Mouse (Mus musculus) c-Kit-positive CD71-positive TER-119-positive erythroid progenitor cells, embryonic 14.5 days (primary cell): ENCODE data around the gene Adamtsl2.

Source experiments
- DNase-seq: peaks from one replicate; pipeline ENCODE4 v3.0.0-alpha.2; 2013; ENCODE audit warnings: low spot score

The Adamtsl2 gene

GRCm38 (mm10) chr2:27075485-27075884 lies 3.7 kb upstream of the Adamtsl2 start:
- peak; percentile 6 for DNase-seq

DNA sequence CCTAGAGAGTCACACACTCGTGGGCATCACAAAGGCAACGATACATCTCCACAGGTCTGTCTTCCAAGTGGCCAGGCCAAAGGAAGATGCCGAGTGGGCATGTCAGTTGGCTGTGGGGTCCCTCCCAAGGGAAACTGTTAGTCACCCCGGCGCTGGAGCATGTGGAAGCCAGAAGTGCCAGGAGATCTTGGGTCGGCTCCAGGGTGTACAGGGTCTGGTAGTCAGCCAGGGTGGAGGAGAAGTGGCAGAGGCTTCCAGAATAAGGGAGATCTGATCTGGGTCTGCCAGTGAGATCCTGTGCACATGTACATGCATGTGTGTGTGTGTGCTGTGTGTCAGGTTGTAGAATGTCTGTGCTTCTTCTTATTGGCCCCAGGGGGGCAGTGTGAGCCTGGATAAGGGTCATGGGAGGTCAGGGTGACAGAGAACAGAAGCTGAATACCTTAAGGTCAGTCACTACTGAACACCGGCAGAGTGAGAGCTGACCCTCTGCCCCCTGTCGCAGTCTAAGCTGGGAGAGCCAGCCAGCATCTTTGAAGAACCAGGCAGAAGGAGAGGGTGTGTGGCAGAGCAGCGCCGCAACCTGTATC lies 1.4 kb upstream of the Adamtsl2 start:
- DNase-seq, result no peak

DNA sequence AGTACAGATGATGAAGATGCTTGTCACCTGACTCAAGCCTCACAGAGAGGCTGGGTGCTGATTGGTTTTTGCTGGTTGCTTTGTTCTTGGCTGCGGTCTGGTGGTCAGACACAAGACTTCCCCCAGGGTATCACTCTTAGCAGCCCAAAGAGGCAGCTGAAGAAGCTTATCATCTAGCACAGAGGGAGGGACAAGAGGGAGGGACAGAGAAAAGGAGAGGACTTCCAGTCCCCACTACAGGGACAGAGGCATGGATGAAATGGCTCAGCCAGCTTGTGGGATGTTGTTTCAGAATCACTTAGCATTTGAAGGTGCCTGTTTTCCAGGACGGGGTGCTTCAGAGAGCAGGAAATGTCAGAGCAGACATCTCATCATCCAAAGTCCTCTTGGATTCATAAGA lies 867 bp upstream of the Adamtsl2 start:
- DNase-seq, result no peak

DNA sequence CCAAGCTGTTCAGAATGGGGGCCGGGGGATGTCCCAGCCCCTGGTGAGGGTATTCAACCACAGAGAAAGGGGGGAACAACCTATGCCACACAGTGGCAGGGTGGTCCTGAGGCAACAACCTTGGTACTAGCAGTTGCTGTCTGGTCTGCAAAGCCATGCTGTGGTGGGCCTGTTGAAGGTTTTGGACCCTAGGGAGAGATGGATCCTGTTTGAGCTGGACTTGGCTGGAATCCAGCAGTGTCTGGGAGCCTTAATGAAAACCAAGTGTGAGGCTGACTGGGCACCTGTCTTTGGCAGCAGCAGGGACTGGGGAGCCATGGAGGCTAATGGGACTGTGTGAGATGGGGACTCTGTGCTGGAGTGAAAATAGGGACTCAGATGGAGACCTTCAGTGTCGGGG lies 470 bp downstream of the Adamtsl2 start:
- DNase-seq, result no peak

DNA sequence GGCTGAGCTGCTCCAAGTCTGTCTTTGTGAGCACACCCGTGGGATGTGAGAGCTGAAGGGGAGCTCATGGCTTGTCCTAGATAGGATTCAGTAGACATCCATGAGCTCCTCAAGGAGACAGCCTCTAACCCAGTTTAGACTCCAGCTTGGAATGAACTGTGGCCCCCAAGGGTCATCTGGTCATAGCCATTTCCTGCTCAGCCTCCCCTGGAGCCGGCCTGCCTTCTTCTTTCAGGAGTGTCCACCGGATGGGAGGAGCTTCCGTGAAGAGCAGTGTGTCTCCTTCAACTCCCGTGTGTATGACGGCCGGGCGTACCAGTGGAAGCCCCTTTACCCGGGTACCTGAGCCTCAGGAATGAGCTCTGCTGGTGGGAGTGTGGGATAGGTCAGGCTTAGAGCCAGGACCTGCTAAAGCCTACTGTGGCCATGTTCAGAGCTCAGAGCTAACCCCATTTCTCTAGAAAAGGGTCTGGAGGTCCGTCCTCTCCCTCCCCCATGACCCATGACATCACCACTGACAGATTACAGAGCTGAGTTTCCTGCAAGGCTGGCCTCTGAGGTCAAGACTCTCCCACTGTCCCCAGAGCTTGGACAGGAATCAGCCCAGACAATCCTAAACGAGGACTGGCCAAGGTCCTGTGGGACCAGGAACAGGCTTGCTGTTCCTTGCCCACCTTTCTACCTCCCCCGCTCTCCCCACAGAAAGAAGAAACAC lies 4.7 kb downstream of the Adamtsl2 start:
- DNase-seq, result no peak

DNA sequence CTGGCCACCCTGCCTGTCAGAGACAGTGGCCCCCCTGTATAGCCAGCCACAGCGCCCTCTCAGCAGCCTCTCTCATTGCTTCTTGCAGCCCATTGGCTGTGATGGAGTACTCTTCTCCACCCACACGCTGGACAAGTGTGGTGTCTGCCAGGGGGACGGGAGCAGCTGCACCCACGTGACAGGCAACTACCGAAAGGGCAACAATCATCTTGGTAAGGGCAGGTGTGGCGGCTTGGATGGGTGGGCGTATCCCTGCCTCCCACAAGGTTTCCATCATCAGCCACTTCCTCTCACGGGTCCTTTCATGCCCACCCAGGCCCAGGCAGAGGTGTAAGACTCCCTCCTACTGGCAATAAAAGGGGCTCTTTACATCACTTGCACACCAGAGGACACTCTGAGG lies 5.8 kb downstream of the Adamtsl2 start:
- no peak for DNase-seq

GRCm38 (mm10) chr2:27085801-27086200 lies 6.6 kb downstream of the Adamtsl2 start:
- DNase-seq, result no peak

- no peak for DNase-seq
Observed at GRCm38 (mm10) chr2:27086483-27087010, 7.4 kb downstream of the Adamtsl2 start.

DNA sequence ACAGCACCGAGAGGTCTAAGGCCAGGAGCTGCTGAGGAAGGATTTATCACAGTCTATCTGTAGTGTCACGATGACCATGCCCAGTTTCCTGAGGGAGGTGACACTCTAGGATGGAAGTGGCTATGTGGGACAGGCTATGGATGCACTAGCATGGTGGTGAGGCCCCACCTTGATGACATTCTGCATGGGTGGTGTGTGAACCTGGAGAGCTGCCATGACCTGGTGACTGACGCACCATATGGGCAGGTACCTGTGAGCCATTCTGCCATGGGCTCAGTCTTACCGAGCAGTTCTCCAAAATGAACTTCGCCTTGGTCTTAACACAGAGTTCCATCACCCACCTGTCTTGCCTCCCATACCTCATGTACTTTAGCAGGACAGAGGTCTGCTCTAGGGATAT lies 8.4 kb downstream of the Adamtsl2 start:
- DNase-seq, result no peak

DNA sequence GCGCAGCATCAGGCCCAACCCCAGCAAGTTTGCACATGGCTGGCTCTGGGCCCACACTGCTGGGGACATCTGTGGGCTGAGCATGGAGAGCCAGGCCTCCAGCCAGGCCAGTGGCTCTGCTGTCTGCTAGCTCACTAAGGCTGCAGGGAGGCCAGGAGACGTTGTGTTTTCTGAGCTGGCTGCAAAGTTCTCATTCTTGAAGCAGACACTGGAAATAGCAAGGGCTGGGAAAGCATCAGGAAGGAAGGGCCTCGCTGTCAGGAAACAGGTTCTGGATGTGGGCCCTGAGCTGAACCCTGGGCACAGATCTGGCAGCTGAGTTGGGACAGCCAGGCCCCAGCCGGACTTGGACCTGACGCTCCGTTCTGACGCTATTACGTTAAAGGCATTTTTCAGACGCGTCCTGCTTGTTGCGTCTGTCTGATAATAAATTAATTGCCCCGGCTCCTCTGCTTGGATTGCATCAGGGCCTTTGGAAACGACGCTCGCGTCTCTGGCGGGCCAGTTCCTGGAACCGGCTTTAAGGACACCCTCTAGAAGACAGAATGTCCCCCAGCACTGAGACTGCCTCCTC lies 9.0 kb downstream of the Adamtsl2 start:
- DNase-seq, result no peak

- DNase-seq, result no peak
Observed at GRCm38 (mm10) chr2:27088700-27089099, 9.5 kb downstream of the Adamtsl2 start.

GRCm38 (mm10) chr2:27089238-27089637 lies 10.1 kb downstream of the Adamtsl2 start:
- DNase-seq, result no peak

GRCm38 (mm10) chr2:27095178-27095577 lies 16.0 kb downstream of the Adamtsl2 start:
- DNase-seq, result no peak

DNA sequence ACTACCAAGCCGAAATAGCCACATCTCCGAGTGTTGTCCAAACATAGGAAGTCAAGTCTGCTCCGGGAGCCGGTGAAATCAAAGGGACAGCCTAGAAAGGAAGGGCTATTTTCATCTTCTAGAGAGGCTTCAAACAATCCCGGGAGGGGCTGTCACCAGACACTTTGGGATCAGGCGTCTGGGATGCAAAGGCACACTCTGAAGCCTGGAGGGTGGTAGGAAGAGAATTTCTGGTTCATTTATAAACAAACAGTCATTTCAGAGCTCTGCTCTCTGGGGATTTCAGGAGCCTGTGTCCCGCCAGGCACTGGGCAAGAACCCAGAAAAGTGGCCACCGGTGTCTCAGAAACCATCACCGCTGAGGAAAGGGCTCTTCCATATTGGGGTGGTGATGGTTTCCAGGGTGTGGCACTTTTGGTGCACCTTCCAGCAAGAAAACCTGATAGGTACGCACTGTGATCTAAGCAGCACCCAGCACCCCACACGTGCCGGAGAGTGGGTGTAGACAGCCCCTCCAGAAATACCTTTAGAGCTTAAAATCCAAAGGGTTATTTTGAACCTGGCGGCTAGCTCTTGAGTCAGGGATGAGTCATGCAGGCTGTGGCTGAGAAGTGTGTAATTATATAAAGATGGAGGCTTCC lies 17.3 kb downstream of the Adamtsl2 start:
- DNase-seq, result no peak

GRCm38 (mm10) chr2:27097241-27097656 lies 18.1 kb downstream of the Adamtsl2 start:
- DNase-seq, result no peak

- no peak for DNase-seq
Observed at GRCm38 (mm10) chr2:27097776-27098175, 18.6 kb downstream of the Adamtsl2 start.

GRCm38 (mm10) chr2:27103554-27103953 lies 24.4 kb downstream of the Adamtsl2 start:
- no peak for DNase-seq

- DNase-seq, result no peak
Observed at GRCm38 (mm10) chr2:27106816-27107215, 27.6 kb downstream of the Adamtsl2 start.

DNA sequence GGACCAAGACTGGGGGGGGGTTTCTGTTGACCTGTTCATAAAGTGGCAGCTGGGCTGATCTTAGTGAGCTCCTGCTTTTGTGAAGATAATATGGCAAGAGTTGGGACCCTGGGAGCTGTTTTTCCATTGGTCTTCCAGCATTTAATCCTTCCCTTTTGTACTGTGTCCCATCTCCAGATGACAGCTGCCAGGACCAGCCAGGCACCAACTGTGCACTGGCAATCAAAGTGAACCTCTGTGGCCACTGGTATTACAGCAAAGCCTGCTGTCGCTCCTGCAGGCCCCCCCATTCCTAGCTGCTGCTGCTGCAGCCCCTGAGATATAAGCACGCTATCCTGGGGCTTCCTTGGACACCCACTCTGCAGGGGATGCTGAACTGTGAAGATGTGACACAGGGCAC lies 29.0 kb downstream of the Adamtsl2 start:
- no peak for DNase-seq

DNA sequence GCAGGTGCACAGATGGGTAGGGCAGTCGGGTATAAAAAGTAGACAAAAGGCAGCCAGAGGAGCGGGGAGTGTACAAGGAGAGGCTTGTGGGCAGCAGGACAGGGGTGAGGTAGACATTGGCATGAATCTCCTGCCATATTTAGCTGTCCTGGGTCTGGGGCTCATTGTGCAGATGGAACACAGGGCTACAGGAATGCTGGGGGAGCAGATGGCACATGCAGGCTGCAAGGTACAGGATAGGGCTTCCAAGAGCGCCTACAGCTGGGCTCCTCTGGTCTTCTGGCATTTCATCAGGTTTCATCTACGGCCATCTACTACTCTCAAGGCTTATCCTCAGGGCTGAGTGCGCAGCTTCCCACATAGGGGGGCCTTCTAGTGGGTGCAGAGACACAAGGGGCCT lies 29.9 kb downstream of the Adamtsl2 start:
- DNase-seq, result no peak

DNA sequence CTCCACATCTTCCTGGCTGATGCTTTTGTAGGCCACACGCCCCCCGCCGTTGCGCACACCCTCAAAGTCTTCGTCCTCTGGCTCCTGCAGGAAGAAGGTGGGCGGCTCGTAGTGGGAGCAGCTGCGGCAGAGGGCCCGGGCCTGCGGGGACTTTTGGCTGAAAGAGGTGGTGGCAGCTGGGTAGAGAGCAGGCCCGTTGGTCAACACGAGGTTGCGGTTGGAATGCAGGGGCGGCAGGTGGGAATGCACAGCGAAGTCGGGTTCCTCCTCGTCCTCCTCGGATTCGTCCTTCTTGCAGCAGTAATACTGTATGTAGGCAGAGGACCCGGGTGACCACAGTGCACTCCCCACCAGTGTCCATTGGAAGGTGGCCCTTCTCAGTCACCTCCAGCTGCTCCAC lies 33.4 kb downstream of the Adamtsl2 start:
- DNase-seq, result no peak

GRCm38 (mm10) chr2:27114169-27114568 lies 35.0 kb downstream of the Adamtsl2 start:
- DNase-seq, result no peak

DNA sequence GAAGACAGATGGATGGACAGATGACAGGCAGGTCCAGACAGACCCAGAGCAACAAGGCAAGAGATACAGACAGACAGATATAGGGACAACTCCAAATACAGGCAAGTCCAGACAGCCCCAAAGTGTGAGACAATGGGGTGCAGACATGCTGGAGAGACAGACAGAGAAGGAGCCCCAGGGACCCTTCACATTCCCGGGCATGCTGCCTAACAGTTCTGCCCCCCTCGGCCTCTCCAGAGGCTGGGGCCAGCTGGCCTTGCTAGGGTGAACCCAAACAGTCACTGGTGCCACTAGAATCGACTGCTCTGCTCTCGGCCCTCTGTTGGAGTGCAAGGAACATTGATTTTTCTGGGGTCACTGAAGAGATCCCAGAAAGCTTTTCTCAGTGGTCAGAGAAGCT lies 39.3 kb downstream of the Adamtsl2 start:
- DNase-seq, result no peak
